Mouse (Mus musculus) embryo, embryonic 10.5 days (tissue): Measurements from ENCODE around the gene Sri.

Source experiments
- DNase-seq: peaks from one replicate; pipeline ENCODE4 v3.0.0-alpha.2; 2015; ENCODE audit warnings: low spot score

Gene Sri

GRCm38 (mm10) chr5:8112246-8112645 lies 66.4 kb downstream of the Sri start:
- DNase-seq = no peak

GRCm38 (mm10) chr5:8116561-8117168 lies 70.8 kb downstream of the Sri start:
- DNase-seq = no peak
